Mouse (Mus musculus) macrophage (primary cell): ENCODE measurements around the gene Zfp202. TPM values are rescaled to one million over a fixed set of nuclear protein-coding genes. Genes with fewer than 3 reads are reported as not detected.

Experiments used
- H3K27ac ChIP-seq: fragments of 350-480 bp; formaldehyde crosslinking; 2 replicates; pipeline ENCODE4 v1.9.0; 2021
- H3K36me3 ChIP-seq: fragments of 350-480 bp; formaldehyde crosslinking; 2 replicates; pipeline ENCODE4 v1.9.0; 2021; ENCODE audit errors: inconsistent target
- H3K4me3 ChIP-seq: fragments of 350-480 bp; formaldehyde crosslinking; 2 replicates; pipeline ENCODE4 v1.9.0; 2021; ENCODE audit errors: inconsistent target
- H3K79me2 ChIP-seq: fragments of 350-480 bp; formaldehyde crosslinking; 2 replicates; pipeline ENCODE4 v1.9.0; 2021; ENCODE audit errors: inconsistent target
- WGBS: methylation state at CpG from one replicate; pipeline ENCODE4 v1.1.7; 2026; ENCODE audit warnings: inconsistent platforms; ENCODE audit not compliant: missing documents; 5-methylcytosine and 5-hydroxymethylcytosine counted together
- polyA plus RNA-seq: library from polyadenylated mRNA; stranded (reverse); fragments of 250-400 nt; gene quantifications from 3 replicates; pipeline ENCODE4 v1.2.4, GENCODE M21; 2018; ENCODE audit warnings: inconsistent platforms

Zfp202 gene
- polyA plus RNA-seq, 1 experiment from 2014 or later, result 4.8 TPM

DNA sequence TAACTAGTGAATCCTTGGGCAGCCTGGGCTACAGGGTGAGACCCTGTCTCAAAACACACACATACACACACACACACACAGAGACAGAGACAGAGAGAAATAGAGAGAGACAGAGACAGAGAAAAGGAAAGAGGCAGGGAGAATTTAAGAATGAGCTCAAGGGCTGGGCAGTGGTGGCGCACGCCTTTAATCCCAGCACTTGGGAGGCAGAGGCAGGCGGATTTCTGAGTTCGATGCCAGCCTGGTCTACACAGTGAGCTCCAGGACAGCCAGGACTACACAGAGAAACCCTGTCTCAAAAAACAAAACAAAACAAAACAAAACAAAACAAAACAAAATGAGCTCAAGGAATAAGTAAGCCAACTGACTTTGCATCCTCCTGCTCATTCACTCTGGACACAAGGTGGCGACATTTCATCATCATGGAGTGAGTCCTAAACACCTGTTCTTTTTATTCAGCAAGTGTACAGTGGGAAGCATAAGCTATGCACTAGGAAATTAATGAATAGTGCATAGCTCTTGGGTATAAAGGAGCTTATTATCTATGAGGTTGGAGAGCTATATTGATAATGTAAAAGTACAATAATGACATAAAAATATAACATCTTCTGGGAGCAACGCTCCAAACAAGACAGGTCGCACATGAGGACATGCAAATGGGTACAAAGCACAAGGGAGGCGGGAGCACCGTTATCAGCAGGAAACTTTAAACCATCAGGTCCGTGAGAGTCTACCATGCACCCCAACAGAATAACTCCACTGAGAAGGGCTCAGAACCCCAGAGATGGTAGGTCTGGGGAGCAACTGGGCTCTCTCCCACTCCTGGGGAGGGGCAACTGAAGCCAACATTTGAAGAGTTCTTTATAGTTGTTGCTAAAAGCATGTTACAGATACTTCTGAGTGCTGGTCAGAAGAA lies 36.0 kb downstream of the Zfp202 start:
- H3K27ac ChIP-seq, result no peak overlapping the region
- H3K4me3 ChIP-seq, result no peak overlapping the region
- no peaks in the 10 kb centered on the region for H3K36me3 ChIP-seq
- H3K79me2 ChIP-seq, result no peaks in the 10 kb centered on the region
- 56% methylated on average over 10 of the region's 10 CpGs for WGBS

- no peaks in the 10 kb centered on the region for H3K36me3 ChIP-seq
- no peak overlapping the region for H3K27ac ChIP-seq
- H3K4me3 ChIP-seq, result no peak overlapping the region
- 15% methylated on average over 6 of the region's 6 CpGs for WGBS
- no peaks in the 10 kb centered on the region for H3K79me2 ChIP-seq
These were observed 36.8 kb downstream of the Zfp202 start for GRCm38 (mm10) chr9:40228804-40229331.

DNA sequence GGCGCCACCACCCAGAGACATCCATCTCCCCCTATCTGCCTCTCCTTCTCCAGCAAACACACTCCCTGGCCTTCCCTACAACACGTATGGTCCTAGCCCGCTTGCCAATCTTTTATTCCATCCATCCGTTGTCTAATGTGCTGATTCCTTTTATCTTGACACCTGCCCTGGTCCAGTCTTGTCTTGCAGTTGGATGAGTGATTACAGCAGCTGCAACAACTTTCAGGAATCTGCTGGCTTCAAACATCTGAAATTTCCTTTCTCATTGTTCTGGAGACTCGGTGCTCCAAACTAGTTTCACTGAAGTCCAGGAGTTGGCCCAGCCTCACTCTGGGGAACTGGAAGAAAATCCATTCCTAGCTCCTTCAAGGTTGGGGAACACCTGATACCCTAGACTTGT lies 37.4 kb downstream of the Zfp202 start:
- H3K27ac ChIP-seq, result no peak overlapping the region
- H3K79me2 ChIP-seq, result no peaks in the 10 kb centered on the region
- H3K4me3 ChIP-seq, result no peak overlapping the region
- H3K36me3 ChIP-seq, result no peaks in the 10 kb centered on the region
- 98% methylated on average over 5 of the region's 5 CpGs for WGBS

GRCm38 (mm10) chr9:40231019-40231418 lies 38.9 kb downstream of the Zfp202 start:
- no peaks in the 10 kb centered on the region for H3K36me3 ChIP-seq
- no peaks in the 10 kb centered on the region for H3K79me2 ChIP-seq
- 93% methylated on average over 3 of the region's 3 CpGs for WGBS
- no peak overlapping the region for H3K4me3 ChIP-seq
- H3K27ac ChIP-seq, result no peak overlapping the region

GRCm38 (mm10) chr9:40234233-40235072 lies 42.3 kb downstream of the Zfp202 start:
- H3K36me3 ChIP-seq, result no peaks in the 10 kb centered on the region
- no peaks in the 10 kb centered on the region for H3K79me2 ChIP-seq
- no peak overlapping the region for H3K27ac ChIP-seq
- WGBS, result 82% methylated on average over 10 of the region's 10 CpGs
- no peak overlapping the region for H3K4me3 ChIP-seq

- H3K36me3 ChIP-seq, result no peaks in the 10 kb centered on the region
- no peak overlapping the region for H3K27ac ChIP-seq
- no peak overlapping the region for H3K4me3 ChIP-seq
- WGBS, result 93% methylated on average over 7 of the region's 7 CpGs
- no peaks in the 10 kb centered on the region for H3K79me2 ChIP-seq
These were observed 43.1 kb downstream of the Zfp202 start for GRCm38 (mm10) chr9:40235220-40235619.

DNA sequence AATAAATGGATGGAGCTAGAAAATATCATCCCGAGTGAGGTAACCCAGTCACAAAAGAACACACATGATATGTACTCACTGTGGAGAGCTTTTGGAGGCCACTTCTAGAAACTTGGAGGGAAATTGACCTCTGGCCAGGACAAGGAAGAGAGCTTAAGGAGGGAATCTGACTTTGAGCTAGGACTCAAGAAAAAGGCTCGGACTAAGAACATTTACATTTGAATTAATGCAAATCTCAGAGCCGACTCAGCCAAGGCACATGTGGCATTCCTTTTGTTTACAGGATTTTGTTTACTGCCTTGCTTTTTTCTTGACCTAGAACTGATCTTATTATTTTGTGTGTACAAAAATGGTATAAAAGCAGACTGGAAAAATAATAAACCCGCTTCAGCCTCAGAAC lies 47.6 kb downstream of the Zfp202 start:
- H3K4me3 ChIP-seq, result no peak overlapping the region
- whole genome bisulfite sequencing, result 75% methylated on average over 4 of the region's 4 CpGs
- H3K27ac ChIP-seq, result no peak overlapping the region
- H3K79me2 ChIP-seq, result no peaks in the 10 kb centered on the region
- no peaks in the 10 kb centered on the region for H3K36me3 ChIP-seq

DNA sequence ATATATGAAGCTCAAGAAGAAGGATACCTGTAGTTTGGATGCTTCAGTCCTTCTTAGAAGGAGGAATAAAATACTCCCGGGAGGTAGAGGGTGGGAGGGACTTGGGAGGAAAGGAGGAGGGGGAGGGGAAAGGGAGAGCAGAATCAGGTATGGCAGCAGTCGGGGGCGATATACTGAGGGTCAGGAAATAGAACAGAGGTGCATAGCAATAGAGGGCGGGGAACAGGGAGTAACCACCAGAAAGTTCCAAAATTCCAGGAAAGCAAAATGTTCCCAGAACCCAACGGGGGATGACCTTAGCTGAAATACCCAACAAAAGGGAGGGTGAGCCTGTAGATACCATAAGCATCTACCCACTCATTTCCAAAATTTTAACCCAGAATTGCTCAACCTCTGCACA lies 48.2 kb downstream of the Zfp202 start:
- Histone ChIP-seq H3K36me3 (no peaks in the 10 kb centered on the region), H3K79me2 (no peaks in the 10 kb centered on the region), H3K27ac (no peak overlapping the region), H3K4me3 (no peak overlapping the region)
- WGBS, result 80% methylated on average over 5 of the region's 5 CpGs

GRCm38 (mm10) chr9:40241223-40241801 lies 49.2 kb downstream of the Zfp202 start:
- Histone ChIP-seq H3K36me3 (no peaks in the 10 kb centered on the region), H3K79me2 (no peaks in the 10 kb centered on the region), H3K4me3 (peak overlapping the region; percentile 22), H3K27ac (no peak overlapping the region)
- WGBS, result 8% methylated on average over 15 of the region's 15 CpGs

DNA sequence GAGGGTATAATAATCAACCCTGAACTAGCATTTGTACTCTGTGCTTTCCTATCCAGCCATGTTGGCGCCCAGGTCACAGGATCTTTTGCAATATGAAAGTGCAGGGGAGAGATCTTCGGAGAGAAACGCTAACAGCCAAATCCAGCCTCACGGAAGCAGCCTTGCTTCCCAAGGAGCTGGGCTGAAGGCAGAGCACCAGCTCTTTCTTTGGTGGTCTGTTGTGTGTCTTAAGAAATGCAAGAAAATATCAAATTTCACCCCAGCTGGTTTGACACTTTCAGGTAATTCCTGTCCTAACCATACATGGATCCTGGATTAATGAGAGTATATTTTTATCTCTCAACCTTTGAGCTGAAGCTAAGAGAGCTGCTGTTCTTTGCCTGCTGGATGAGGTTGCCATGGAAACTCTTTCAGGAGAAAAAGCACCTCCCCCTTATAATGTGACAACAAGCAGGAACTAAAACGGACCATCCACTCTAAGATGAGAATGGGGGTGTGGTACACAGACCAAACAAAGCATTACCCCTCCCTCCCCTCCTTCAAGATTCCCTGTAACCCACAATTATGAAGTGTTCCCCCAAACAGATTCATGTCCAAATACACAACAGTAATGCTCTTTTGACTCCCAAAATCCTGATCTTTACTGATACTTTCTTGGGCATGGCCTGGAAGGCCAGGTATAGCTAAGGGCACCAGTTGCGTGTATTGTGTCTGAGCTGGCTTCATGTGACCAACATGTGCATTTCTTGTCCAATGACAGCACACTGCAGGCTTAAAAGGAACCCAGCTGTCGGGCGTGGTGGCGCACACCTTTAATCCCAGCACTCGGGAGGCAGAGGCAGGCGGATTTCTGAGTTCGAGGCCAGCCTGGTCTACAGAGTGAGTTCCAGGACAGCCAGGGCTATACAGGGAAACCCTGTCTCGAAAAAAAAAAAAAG lies 50.1 kb downstream of the Zfp202 start:
- H3K27ac ChIP-seq, result no peak overlapping the region
- peak overlapping the region; percentile 22 for H3K4me3 ChIP-seq
- no peaks in the 10 kb centered on the region for H3K79me2 ChIP-seq
- WGBS, result 25% methylated on average over 6 of the region's 13 CpGs
- no peaks in the 10 kb centered on the region for H3K36me3 ChIP-seq

DNA sequence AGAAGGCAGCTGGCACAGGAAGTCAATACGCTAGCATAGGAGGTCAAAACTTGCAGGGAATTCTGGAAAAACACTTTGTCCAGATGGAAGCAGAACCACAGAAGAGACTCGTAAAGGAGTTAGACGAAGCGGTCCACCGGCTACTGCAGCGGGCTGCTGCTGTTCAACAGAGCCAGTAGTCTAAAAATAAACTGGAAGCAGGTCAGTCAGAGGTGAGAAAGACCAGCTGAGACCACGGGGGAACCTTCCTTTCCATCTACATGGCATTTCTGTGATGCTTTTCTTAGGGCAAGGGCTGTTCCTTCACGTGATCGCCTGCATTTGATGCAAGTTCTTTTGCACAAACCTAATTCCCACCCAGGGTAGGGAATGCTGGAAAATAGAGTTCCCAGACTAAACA lies 53.4 kb downstream of the Zfp202 start:
- Histone ChIP-seq H3K36me3 (no peaks in the 10 kb centered on the region), H3K27ac (no peak overlapping the region), H3K4me3 (no peak overlapping the region), H3K79me2 (no peaks in the 10 kb centered on the region)
- WGBS, result 82% methylated on average over 9 of the region's 9 CpGs

DNA sequence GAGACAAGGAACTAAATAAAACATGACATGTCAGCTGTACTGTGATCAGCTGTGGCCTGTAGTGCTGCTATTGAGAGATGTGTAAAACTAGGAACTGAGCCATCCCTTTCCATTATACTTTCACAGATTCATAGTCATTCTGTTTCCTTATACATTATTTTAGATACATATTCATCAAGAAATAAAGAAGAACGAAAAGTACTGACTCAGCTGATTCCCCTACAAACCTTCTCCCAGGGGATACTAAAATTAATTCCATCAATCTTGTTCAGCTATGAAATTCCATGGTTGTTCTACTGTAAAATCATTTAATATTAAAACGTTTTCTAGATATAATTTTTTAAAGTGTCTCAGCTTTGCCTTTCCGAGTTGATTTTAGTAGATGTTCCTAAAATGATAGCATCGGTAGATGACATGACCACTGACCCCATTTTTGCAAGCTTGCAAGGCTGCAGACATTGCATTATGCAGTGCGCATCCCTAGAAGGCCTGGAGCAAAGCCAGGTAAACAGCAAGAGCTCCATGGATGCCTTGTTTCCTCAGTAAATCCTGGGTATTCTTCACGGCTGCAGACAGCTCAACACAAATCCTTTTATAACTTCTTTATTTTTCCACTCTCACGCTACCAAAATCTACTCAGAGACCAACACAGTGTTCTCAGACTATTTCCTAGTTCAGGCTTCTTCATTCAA lies 54.0 kb downstream of the Zfp202 start:
- Histone ChIP-seq H3K79me2 (no peaks in the 10 kb centered on the region), H3K36me3 (no peaks in the 10 kb centered on the region), H3K27ac (no peak overlapping the region), H3K4me3 (no peak overlapping the region)
- 94% methylated on average over 6 of the region's 7 CpGs for WGBS

DNA sequence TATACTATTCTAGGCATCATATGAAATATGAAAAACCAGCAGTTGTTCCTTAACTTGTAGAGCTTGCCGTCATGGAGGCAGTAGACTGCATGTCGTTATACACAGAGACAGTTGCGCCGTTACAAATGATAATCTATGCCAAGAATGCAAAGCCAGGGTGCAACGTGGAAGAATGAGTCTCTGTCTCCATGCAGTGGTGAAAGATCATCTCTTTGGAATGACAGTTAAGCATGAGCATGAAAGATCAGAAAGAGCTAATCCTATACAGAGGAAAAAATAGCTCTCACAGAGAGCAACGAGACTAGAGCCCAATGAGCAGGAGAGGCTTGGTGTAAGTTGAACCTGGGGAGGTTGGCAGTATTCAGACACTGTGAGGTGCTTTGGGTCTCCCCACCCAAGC lies 54.6 kb downstream of the Zfp202 start:
- WGBS, result 91% methylated on average over 6 of the region's 6 CpGs
- Histone ChIP-seq H3K79me2 (no peaks in the 10 kb centered on the region), H3K4me3 (no peak overlapping the region), H3K27ac (no peak overlapping the region), H3K36me3 (no peaks in the 10 kb centered on the region)
